Mouse (Mus musculus): ENCODE data around the gene Brsk2. TPM values are rescaled to one million over a fixed set of nuclear protein-coding genes. Genes with fewer than 3 reads are reported as not detected.

Gene Brsk2
- polyA plus RNA-seq, 1 experiment from 2014 or later = 0.98 TPM

DNA sequence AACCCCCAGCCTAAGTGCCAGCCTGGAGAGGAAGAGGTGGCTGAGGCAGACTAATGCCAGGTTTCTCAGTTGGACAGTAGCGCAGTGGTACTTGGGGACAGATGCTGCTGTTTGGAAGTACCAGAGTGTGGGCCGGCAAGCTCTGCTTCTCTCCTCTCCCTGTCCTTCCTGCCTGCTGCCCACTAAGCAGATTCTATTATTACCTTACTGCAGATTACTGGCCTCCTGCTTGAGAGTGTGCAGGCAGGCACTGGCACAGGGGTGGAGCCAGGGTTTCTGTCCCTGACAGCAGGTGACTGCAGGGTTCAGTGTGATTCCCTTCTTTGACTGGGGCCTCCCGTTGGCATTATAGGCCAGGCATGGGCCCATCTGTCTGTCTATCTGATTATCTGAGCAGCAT, 11.9 kb downstream of the Brsk2 start:
- H3K36me3 ChIP-seq (ENCODE audit: control insufficient read depth, insufficient read depth, low read length) = no peaks in the 10 kb centered on the region
- no peak overlapping the region for H3K9ac ChIP-seq (ENCODE audit: low read depth, low read length)
- no peaks in the 10 kb centered on the region for H3K9me3 ChIP-seq (ENCODE audit: control insufficient read depth, low read length)
- WGBS = 83% methylated on average over 3 of the region's 3 CpGs
- H3K27me3 ChIP-seq (replicated peaks; ENCODE audit: control insufficient read depth, insufficient read depth, low read length) = no peaks in the 10 kb centered on the region
- no peak overlapping the region for H3K4me3 ChIP-seq (ENCODE audit: low read length)
- ATAC-seq = no peak
- H3K4me2 ChIP-seq (ENCODE audit: low read depth, low read length) = no peak overlapping the region
- H3K4me1 ChIP-seq (ENCODE audit: control insufficient read depth, insufficient read depth, low read length) = no peaks in the 10 kb centered on the region
- no peak overlapping the region for H3K27ac ChIP-seq (ENCODE audit: low read length)

DNA sequence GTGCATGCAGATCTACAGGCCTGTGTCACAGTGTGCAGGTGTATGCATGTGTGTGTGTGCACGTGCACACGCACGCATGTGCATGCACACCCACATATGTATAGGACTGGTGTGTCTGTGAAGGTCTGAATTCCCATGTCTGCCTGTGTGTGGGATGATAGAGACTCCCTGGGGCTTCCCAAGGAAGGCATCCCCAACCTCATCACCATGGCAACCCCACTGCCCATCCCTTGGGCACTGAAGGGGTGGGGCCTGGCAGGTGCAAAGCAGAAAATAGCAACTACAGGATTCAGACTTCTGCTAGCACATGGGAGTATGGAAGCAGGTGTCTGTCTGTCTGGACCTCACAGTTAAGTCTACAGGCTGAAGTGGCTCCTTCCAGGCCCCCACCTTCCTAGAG, 13.0 kb downstream of the Brsk2 start:
- 96% methylated on average over 3 of the region's 3 CpGs for whole genome bisulfite sequencing
- no peak overlapping the region for H3K27ac ChIP-seq (ENCODE audit: low read length)
- H3K4me2 ChIP-seq (ENCODE audit: low read depth, low read length) = no peak overlapping the region
- H3K4me3 ChIP-seq (ENCODE audit: low read length) = no peak overlapping the region
- H3K9ac ChIP-seq (ENCODE audit: low read depth, low read length) = no peak overlapping the region
- H3K9me3 ChIP-seq (ENCODE audit: control insufficient read depth, low read length) = no peaks in the 10 kb centered on the region
- no peaks in the 10 kb centered on the region for H3K36me3 ChIP-seq (ENCODE audit: control insufficient read depth, insufficient read depth, low read length)
- no peaks in the 10 kb centered on the region for H3K27me3 ChIP-seq (replicated peaks; ENCODE audit: control insufficient read depth, insufficient read depth, low read length)
- H3K4me1 ChIP-seq (ENCODE audit: control insufficient read depth, insufficient read depth, low read length) = no peaks in the 10 kb centered on the region
- ATAC-seq = no peak

GRCm38 (mm10) chr7:141966281-141966680, 16.7 kb downstream of the Brsk2 start:
- 68% methylated on average over 2 of the region's 2 CpGs for WGBS
- peak; percentile 59; the same call in 1 of the 2 replicates for ATAC-seq
- no peak overlapping the region for H3K27ac ChIP-seq (ENCODE audit: low read length)

DNA sequence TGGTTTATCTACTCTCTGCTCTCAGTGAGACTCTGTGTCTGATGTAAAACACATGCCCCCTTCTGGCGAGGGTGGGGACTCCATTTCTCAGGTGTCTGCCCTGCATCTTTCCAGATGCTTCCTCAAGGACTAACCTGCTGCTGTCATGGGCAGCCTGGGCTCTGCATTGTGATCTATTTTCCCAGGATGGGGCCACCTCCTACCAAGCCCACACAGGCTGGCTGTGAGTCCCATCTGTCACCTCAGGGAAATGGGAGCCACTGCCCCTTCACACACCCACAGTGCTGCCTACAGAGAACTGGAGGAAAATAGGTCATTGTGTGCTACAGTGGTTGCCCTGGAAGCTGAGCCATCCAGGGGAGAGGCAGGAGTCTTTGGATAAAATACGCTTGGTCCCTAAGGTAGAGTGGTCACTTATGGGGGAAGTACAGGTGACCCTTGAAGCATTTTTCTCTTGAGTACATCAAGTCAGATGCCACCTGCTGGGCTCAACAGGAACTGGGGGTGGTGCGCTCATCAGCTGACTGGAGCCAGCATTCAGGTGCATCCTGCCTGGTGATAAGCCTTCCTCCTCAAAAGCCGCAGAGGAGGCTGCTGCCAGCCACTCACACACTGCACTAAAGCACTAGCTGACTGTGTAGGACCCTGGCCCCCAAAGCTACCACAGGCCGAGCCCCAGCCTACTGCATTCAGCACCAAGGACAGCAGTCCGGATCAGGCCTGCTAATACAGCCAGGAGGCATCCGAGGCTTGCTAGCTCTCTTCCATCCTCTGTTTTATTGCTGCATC, 23.5 kb downstream of the Brsk2 start:
- Histone ChIP-seq H3K9ac (ENCODE audit: low read depth, low read length) (no peak overlapping the region), H3K4me2 (ENCODE audit: low read depth, low read length) (no peak overlapping the region), H3K4me3 (ENCODE audit: low read length) (no peak overlapping the region), H3K27ac (ENCODE audit: low read length) (no peak overlapping the region), H3K9me3 (ENCODE audit: control insufficient read depth, low read length) (no peaks in the 10 kb centered on the region), H3K4me1 (ENCODE audit: control insufficient read depth, insufficient read depth, low read length) (no peaks in the 10 kb centered on the region), H3K27me3 (replicated peaks; ENCODE audit: control insufficient read depth, insufficient read depth, low read length) (no peaks in the 10 kb centered on the region), H3K36me3 (ENCODE audit: control insufficient read depth, insufficient read depth, low read length) (no peaks in the 10 kb centered on the region)
- ATAC-seq = no peak
- WGBS = 24% methylated on average over 7 of the region's 7 CpGs

More at GRCm38 (mm10) chr7:141966281-141966680, 16.7 kb downstream of the Brsk2 start:
- no peak overlapping the region for H3K4me2 ChIP-seq (ENCODE audit: low read depth, low read length)
- no peaks in the 10 kb centered on the region for H3K36me3 ChIP-seq (ENCODE audit: control insufficient read depth, insufficient read depth, low read length)
- no peak overlapping the region for H3K9ac ChIP-seq (ENCODE audit: low read depth, low read length)
- no peaks in the 10 kb centered on the region for H3K4me1 ChIP-seq (ENCODE audit: control insufficient read depth, insufficient read depth, low read length)
- no peak overlapping the region for H3K4me3 ChIP-seq (ENCODE audit: low read length)
- no peaks in the 10 kb centered on the region for H3K27me3 ChIP-seq (replicated peaks; ENCODE audit: control insufficient read depth, insufficient read depth, low read length)
- no peaks in the 10 kb centered on the region for H3K9me3 ChIP-seq (ENCODE audit: control insufficient read depth, low read length)

GRCm38 (mm10) chr7:141978003-141978402, 28.5 kb downstream of the Brsk2 start:
- WGBS = 75% methylated on average over 6 of the region's 6 CpGs
- Histone ChIP-seq H3K4me3 (ENCODE audit: low read length) (no peak overlapping the region), H3K4me2 (ENCODE audit: low read depth, low read length) (no peak overlapping the region)

DNA sequence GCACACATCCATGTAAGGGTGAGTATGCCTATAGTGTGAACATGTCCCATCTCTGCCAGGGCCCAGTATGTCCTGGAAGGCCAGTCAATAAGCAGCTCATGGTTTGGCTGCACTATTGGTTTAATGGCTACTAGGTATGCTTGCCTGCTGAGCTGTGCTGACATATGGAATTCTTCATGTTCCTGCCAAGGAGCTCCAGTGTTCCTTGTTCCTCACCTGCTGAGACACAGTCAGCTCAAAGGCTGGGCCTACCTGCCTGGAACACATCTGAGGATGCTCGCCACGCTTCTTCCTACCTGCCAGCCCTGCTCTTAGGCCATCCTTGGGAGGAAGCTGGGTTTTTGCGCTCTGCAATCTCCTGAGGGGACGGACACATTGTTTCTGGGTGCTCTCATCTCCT, 29.7 kb downstream of the Brsk2 start:
- H3K4me3 ChIP-seq (ENCODE audit: low read length) = no peak overlapping the region
- H3K4me1 ChIP-seq (ENCODE audit: control insufficient read depth, insufficient read depth, low read length) = no peaks in the 10 kb centered on the region
- ATAC-seq = no peak
- H3K36me3 ChIP-seq (ENCODE audit: control insufficient read depth, insufficient read depth, low read length) = no peaks in the 10 kb centered on the region
- no peak overlapping the region for H3K9ac ChIP-seq (ENCODE audit: low read depth, low read length)
- no peak overlapping the region for H3K4me2 ChIP-seq (ENCODE audit: low read depth, low read length)
- H3K27me3 ChIP-seq (replicated peaks; ENCODE audit: control insufficient read depth, insufficient read depth, low read length) = no peaks in the 10 kb centered on the region
- H3K27ac ChIP-seq (ENCODE audit: low read length) = no peak overlapping the region
- no peaks in the 10 kb centered on the region for H3K9me3 ChIP-seq (ENCODE audit: control insufficient read depth, low read length)
- 89% methylated on average over 4 of the region's 4 CpGs for WGBS

More at GRCm38 (mm10) chr7:141978003-141978402, 28.5 kb downstream of the Brsk2 start:
- Histone ChIP-seq H3K9me3 (ENCODE audit: control insufficient read depth, low read length) (no peaks in the 10 kb centered on the region), H3K27me3 (replicated peaks; ENCODE audit: control insufficient read depth, insufficient read depth, low read length) (no peaks in the 10 kb centered on the region), H3K9ac (ENCODE audit: low read depth, low read length) (no peak overlapping the region), H3K27ac (ENCODE audit: low read length) (no peak overlapping the region), H3K36me3 (ENCODE audit: control insufficient read depth, insufficient read depth, low read length) (no peaks in the 10 kb centered on the region), H3K4me1 (ENCODE audit: control insufficient read depth, insufficient read depth, low read length) (no peaks in the 10 kb centered on the region)
- ATAC-seq = no peak

DNA sequence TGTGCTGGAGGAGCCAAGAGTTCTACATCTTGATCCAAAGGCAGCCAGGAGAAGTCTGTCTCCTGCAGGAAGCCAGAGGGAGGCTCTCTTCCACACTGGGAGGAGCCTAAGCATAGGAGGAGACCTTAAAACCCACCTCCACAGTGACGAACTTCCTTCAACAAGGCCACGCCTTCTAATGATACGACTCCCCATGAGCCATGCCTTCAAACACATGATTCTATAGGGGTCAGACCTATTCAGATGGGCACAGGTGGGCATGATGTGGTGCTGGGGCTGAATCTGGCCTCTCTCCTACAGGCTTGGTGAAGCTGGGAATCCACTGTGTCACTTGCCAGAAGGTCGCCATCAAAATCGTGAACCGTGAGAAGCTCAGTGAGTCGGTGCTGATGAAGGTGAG, 31.7 kb downstream of the Brsk2 start:
- no peak overlapping the region for H3K9ac ChIP-seq (ENCODE audit: low read depth, low read length)
- H3K4me3 ChIP-seq (ENCODE audit: low read length) = no peak overlapping the region
- no peaks in the 10 kb centered on the region for H3K9me3 ChIP-seq (ENCODE audit: control insufficient read depth, low read length)
- no peaks in the 10 kb centered on the region for H3K36me3 ChIP-seq (ENCODE audit: control insufficient read depth, insufficient read depth, low read length)
- no peak overlapping the region for H3K4me2 ChIP-seq (ENCODE audit: low read depth, low read length)
- no peaks in the 10 kb centered on the region for H3K27me3 ChIP-seq (replicated peaks; ENCODE audit: control insufficient read depth, insufficient read depth, low read length)
- 84% methylated on average over 7 of the region's 7 CpGs for WGBS
- ATAC-seq = no peak
- H3K27ac ChIP-seq (ENCODE audit: low read length) = no peak overlapping the region
- H3K4me1 ChIP-seq (ENCODE audit: control insufficient read depth, insufficient read depth, low read length) = no peaks in the 10 kb centered on the region

DNA sequence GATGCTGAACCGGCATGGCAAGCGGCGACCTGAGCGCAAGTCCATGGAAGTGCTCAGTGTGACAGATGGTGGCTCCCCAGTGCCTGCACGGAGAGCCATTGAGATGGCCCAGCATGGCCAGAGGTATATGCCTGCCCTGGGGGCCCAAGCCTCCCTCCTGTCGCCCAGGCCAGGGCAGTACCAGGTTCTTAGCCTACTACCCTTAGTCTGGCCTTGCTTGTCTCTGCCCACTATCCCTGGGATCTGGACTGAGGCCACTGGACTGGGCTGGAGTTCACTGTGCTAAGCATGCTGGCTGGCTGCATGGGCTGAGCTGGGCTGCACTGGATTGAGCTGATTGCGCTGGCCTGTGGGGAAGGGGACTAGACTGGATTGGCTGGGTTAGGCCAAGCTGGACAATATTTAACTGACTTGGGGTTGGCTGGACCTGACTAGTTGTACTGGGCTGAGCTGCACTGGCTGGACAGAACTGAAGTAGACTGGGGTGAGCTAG, 38.8 kb downstream of the Brsk2 start:
- Histone ChIP-seq H3K27ac (ENCODE audit: low read length) (no peak overlapping the region), H3K9ac (ENCODE audit: low read depth, low read length) (no peak overlapping the region), H3K4me3 (ENCODE audit: low read length) (no peak overlapping the region), H3K9me3 (ENCODE audit: control insufficient read depth, low read length) (no peaks in the 10 kb centered on the region), H3K36me3 (ENCODE audit: control insufficient read depth, insufficient read depth, low read length) (no peaks in the 10 kb centered on the region), H3K27me3 (replicated peaks; ENCODE audit: control insufficient read depth, insufficient read depth, low read length) (no peaks in the 10 kb centered on the region), H3K4me2 (ENCODE audit: low read depth, low read length) (no peak overlapping the region), H3K4me1 (ENCODE audit: control insufficient read depth, insufficient read depth, low read length) (no peaks in the 10 kb centered on the region)
- ATAC-seq = no peak
- 84% methylated on average over 7 of the region's 7 CpGs for WGBS

DNA sequence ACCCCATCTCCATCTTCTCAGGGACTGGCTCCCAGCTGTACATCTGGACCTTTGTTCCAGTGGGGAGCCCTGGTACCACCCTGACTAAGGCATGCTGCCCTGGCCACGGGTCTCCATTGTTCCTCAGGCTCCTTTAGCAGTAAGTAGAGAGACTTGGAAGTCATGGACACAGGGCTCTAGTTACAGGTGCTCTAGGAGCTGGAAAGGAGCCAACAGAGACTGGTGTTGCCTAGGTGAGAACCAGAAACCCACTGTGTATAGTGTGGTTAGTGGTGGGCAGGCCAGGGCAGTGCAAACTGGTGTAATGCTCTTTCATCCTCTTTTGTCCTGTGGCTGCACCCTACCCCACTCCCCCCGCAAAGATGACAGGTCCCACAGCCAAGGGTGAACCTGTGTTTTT, 41.6 kb downstream of the Brsk2 start:
- Histone ChIP-seq H3K4me3 (ENCODE audit: low read length) (no peak overlapping the region), H3K4me1 (ENCODE audit: control insufficient read depth, insufficient read depth, low read length) (no peaks in the 10 kb centered on the region), H3K9ac (ENCODE audit: low read depth, low read length) (no peak overlapping the region), H3K36me3 (ENCODE audit: control insufficient read depth, insufficient read depth, low read length) (no peaks in the 10 kb centered on the region), H3K9me3 (ENCODE audit: control insufficient read depth, low read length) (no peaks in the 10 kb centered on the region), H3K27ac (ENCODE audit: low read length) (no peak overlapping the region), H3K4me2 (ENCODE audit: low read depth, low read length) (no peak overlapping the region), H3K27me3 (replicated peaks; ENCODE audit: control insufficient read depth, insufficient read depth, low read length) (no peaks in the 10 kb centered on the region)
- ATAC-seq = no peak
- 75% methylated on average over 2 of the region's 2 CpGs for WGBS

DNA sequence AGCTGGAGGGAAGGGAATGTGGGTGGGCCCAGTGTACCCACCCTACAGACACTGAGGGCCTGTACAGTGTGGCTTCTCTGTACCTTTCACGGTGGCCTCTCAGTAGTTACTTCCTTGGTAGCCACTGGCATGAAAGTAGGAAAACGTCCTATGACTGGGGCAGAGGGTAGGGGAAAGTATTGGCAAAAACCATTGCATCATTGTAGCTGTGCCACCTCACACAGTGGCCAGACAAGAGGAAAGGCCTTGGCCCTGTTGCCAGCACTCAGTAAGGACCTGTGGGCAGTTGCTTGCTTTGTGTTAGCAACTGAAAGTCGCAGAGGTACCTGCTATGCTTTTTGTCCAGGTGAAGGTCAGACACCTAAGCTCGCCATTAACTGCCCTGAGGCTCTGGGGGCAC, 44.6 kb downstream of the Brsk2 start:
- no peaks in the 10 kb centered on the region for H3K9me3 ChIP-seq (ENCODE audit: control insufficient read depth, low read length)
- H3K9ac ChIP-seq (ENCODE audit: low read depth, low read length) = no peak overlapping the region
- H3K27ac ChIP-seq (ENCODE audit: low read length) = no peak overlapping the region
- no peak overlapping the region for H3K4me2 ChIP-seq (ENCODE audit: low read depth, low read length)
- H3K4me3 ChIP-seq (ENCODE audit: low read length) = no peak overlapping the region
- no peak for ATAC-seq
- no peaks in the 10 kb centered on the region for H3K36me3 ChIP-seq (ENCODE audit: control insufficient read depth, insufficient read depth, low read length)
- H3K27me3 ChIP-seq (replicated peaks; ENCODE audit: control insufficient read depth, insufficient read depth, low read length) = no peaks in the 10 kb centered on the region
- no peaks in the 10 kb centered on the region for H3K4me1 ChIP-seq (ENCODE audit: control insufficient read depth, insufficient read depth, low read length)
- 87% methylated on average over 4 of the region's 4 CpGs for WGBS

Measured in intestine, embryonic 16.5 days (tissue).